Mouse (Mus musculus): ENCODE measurements around the gene Srebf1. TPM values are rescaled to one million over a fixed set of nuclear protein-coding genes. Genes with fewer than 3 reads are reported as not detected.

The Srebf1 gene
- polyA plus RNA-seq, 1 experiment from 2014 or later = 42.6 TPM

Small RNAs within 50 kb of the gene (microRNA-seq; reads per million reads assigned to microRNA genes)
- gene Mir6921 (not detected), gene Mir6922 (not detected)

Other genes starting within 250 kb of the Srebf1 start
- 7.3 and 9.4 TPM in 2 replicates for gene Pemt, start 176.1 kb downstream of the Srebf1 start, polyA plus RNA-seq (2014; fragmentation: Nextera tagmentation; extraction: Ambion mirVana)
- gene Rai1, start 117.6 kb downstream of the Srebf1 start, polyA plus RNA-seq (2014; fragmentation: Nextera tagmentation; extraction: Ambion mirVana) = 26.4 and 28.5 TPM in 2 replicates
- 23.0 and 31.6 TPM in 2 replicates for gene Tom1l2, start 130.3 kb upstream of the Srebf1 start, polyA plus RNA-seq (2014; fragmentation: Nextera tagmentation; extraction: Ambion mirVana)
- gene Drc3, start 130.7 kb upstream of the Srebf1 start, polyA plus RNA-seq (2014; fragmentation: Nextera tagmentation; extraction: Ambion mirVana) = 5.9 and 7.0 TPM in 2 replicates
- 16.5 and 23.1 TPM in 2 replicates for gene Gid4, start 194.6 kb upstream of the Srebf1 start, polyA plus RNA-seq (2014; fragmentation: Nextera tagmentation; extraction: Ambion mirVana)
- 37.4 and 40.3 TPM in 2 replicates for gene Atpaf2, start 195.9 kb upstream of the Srebf1 start, polyA plus RNA-seq (2014; fragmentation: Nextera tagmentation; extraction: Ambion mirVana)
- 111 and 115 TPM in 2 replicates for gene Drg2, start 232.0 kb upstream of the Srebf1 start, polyA plus RNA-seq (2014; fragmentation: Nextera tagmentation; extraction: Ambion mirVana)
- 0.08 and 0.09 TPM in 2 replicates for gene Myo15, start 246.8 kb upstream of the Srebf1 start, polyA plus RNA-seq (2014; fragmentation: Nextera tagmentation; extraction: Ambion mirVana)

All from forebrain, embryonic 14.5 days (tissue).